Mouse (Mus musculus): ENCODE measurements around the gene Chmp5. TPM values are rescaled to one million over a fixed set of nuclear protein-coding genes. Genes with fewer than 3 reads are reported as not detected.

Gene Chmp5
- polyA plus RNA-seq, 1 experiment from 2014 or later = 103 TPM

GRCm38 (mm10) chr4:40936175-40936839 is 11.9 kb upstream of the Chmp5 start:
- no peak overlapping the region for H3K4me3 ChIP-seq (ENCODE audit: low read length)
- peaks cover 42% of the 10 kb centered on the region for H3K36me3 ChIP-seq (ENCODE audit: control insufficient read depth, insufficient read depth, low read length)
- H3K4me1 ChIP-seq (ENCODE audit: control insufficient read depth, insufficient read depth, low read length) = no peaks in the 10 kb centered on the region
- no peak overlapping the region for H3K27ac ChIP-seq (ENCODE audit: low read length)
- 0 out of 2 replicates have a peak, but pooled peaks have one; percentile 21 for ATAC-seq
- 83% methylated on average over 9 of the region's 9 CpGs for WGBS
- no peaks in the 10 kb centered on the region for H3K9me3 ChIP-seq (ENCODE audit: control insufficient read depth, low read length)
- H3K4me2 ChIP-seq (ENCODE audit: low read depth, low read length) = no peak overlapping the region
- no peak overlapping the region for H3K9ac ChIP-seq (ENCODE audit: low read depth, low read length)
- no peaks in the 10 kb centered on the region for H3K27me3 ChIP-seq (replicated peaks; ENCODE audit: control insufficient read depth, insufficient read depth, low read length)

DNA sequence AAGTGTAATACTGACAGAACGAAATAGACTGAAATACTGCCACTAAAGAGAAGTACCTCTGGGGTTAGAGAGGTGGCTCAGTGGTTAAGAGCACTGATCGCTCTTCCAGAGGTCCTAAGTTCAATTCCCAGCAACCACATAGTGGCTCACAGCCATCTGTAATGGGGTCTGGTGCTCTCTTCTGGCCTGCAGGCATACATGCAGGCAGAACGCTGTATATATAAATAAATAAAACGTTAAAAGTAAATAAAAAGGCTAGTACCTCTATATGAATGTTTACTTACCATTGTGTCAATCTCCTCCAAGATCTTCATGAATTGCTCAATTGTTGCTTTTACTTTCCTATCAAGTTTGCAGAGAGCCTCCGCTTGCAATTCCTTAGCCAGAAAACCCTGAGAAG is 9.4 kb upstream of the Chmp5 start:
- no peaks in the 10 kb centered on the region for H3K9me3 ChIP-seq (ENCODE audit: control insufficient read depth, low read length)
- peaks cover 40% of the 10 kb centered on the region for H3K36me3 ChIP-seq (ENCODE audit: control insufficient read depth, insufficient read depth, low read length)
- no peak overlapping the region for H3K27ac ChIP-seq (ENCODE audit: low read length)
- no peak overlapping the region for H3K9ac ChIP-seq (ENCODE audit: low read depth, low read length)
- H3K4me1 ChIP-seq (ENCODE audit: control insufficient read depth, insufficient read depth, low read length) = no peaks in the 10 kb centered on the region
- no peaks in the 10 kb centered on the region for H3K27me3 ChIP-seq (replicated peaks; ENCODE audit: control insufficient read depth, insufficient read depth, low read length)
- no peak overlapping the region for H3K4me3 ChIP-seq (ENCODE audit: low read length)
- WGBS = 93% methylated on average over 5 of the region's 5 CpGs
- ATAC-seq = no peak
- no peak overlapping the region for H3K4me2 ChIP-seq (ENCODE audit: low read depth, low read length)

DNA sequence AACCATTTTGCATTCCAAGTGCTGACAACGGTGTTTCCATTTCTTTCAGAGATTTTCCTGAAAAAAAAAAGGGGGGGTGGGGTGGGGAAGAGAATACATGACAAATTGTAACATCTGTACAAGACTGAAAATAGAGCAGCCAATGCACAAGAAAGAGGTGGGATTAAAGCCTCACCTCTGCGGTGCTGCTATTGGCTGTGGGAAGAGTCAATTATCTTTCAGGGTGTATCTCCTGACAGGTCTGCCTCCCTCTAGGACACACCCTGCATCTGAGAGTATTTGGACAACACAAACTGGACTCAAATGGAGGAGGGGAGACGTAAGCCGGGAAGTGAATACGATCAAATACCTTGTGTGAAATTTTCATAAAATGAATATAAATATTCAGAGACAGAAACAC is 4.6 kb upstream of the Chmp5 start:
- Histone ChIP-seq H3K4me1 (ENCODE audit: control insufficient read depth, insufficient read depth, low read length) (peaks cover 9% of the 10 kb centered on the region), H3K27ac (ENCODE audit: low read length) (no peak overlapping the region), H3K36me3 (ENCODE audit: control insufficient read depth, insufficient read depth, low read length) (peaks cover 23% of the 10 kb centered on the region), H3K27me3 (replicated peaks; ENCODE audit: control insufficient read depth, insufficient read depth, low read length) (no peaks in the 10 kb centered on the region), H3K4me2 (ENCODE audit: low read depth, low read length) (no peak overlapping the region), H3K9me3 (ENCODE audit: control insufficient read depth, low read length) (no peaks in the 10 kb centered on the region), H3K4me3 (ENCODE audit: low read length) (no peak overlapping the region), H3K9ac (ENCODE audit: low read depth, low read length) (no peak overlapping the region)
- no peak for ATAC-seq
- 97% methylated on average over 5 of the region's 5 CpGs for WGBS

DNA sequence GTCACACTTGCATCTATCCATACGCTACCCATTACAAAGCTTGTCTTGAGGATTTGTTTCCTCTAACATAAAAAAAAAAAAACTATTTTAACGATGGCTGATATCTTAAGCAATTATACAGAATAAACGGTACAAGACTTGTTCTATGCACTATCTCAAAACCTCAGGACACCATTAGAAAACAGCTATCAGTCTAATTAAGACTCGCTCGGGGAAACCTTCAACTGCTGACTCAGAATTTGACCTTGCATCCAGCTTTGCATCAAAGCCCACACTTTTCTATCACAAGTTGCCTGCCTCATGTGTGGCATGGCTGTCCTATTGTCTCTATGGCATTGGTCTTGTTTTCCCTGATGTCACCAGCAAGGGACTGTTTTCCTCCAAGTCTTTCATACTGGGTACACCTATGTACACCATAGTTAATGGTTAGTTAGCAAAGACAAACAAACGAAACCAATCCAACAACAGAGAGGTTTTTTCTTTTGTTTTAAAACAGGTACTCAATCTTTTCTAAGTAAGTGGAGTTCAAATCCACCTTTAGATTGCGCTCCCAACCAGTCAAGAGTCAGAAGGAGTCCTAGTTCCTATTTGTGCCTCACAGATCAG is 1.6 kb upstream of the Chmp5 start:
- peak overlapping the region; percentile 91 for H3K9ac ChIP-seq (ENCODE audit: low read depth, low read length)
- no peak for ATAC-seq
- WGBS = 74% methylated on average over 7 of the region's 7 CpGs

GRCm38 (mm10) chr4:40947565-40948159 is 545 bp upstream of the Chmp5 start:
- H3K4me2 ChIP-seq (ENCODE audit: low read depth, low read length) = peak overlapping the region; percentile 76
- peak overlapping the region; percentile 85 for H3K27ac ChIP-seq (ENCODE audit: low read length)
- peaks cover 16% of the 10 kb centered on the region for H3K4me1 ChIP-seq (ENCODE audit: control insufficient read depth, insufficient read depth, low read length)
- under 1% methylated on average over 38 of the region's 40 CpGs for WGBS
- no peaks in the 10 kb centered on the region for H3K27me3 ChIP-seq (replicated peaks; ENCODE audit: control insufficient read depth, insufficient read depth, low read length)
- H3K9me3 ChIP-seq (ENCODE audit: control insufficient read depth, low read length) = no peaks in the 10 kb centered on the region
- peak overlapping the region; percentile 91 for H3K9ac ChIP-seq (ENCODE audit: low read depth, low read length)
- peaks cover 3% of the 10 kb centered on the region; the same call in 1 of the 2 replicates for H3K36me3 ChIP-seq (ENCODE audit: control insufficient read depth, insufficient read depth, low read length)
- peak; percentile 81 for ATAC-seq
- peak overlapping the region; percentile 91 for H3K4me3 ChIP-seq (ENCODE audit: low read length)

More for the DNA sequence above, 1.6 kb upstream of the Chmp5 start:
- Histone ChIP-seq H3K4me1 (ENCODE audit: control insufficient read depth, insufficient read depth, low read length) (peaks cover 16% of the 10 kb centered on the region), H3K27ac (ENCODE audit: low read length) (no peak overlapping the region), H3K4me2 (ENCODE audit: low read depth, low read length) (peak overlapping the region; percentile 76), H3K36me3 (ENCODE audit: control insufficient read depth, insufficient read depth, low read length) (peaks cover 3% of the 10 kb centered on the region; the same call in 1 of the 2 replicates), H3K9me3 (ENCODE audit: control insufficient read depth, low read length) (no peaks in the 10 kb centered on the region), H3K4me3 (ENCODE audit: low read length) (peak overlapping the region; percentile 91), H3K27me3 (replicated peaks; ENCODE audit: control insufficient read depth, insufficient read depth, low read length) (no peaks in the 10 kb centered on the region)

- H3K4me1 ChIP-seq (ENCODE audit: control insufficient read depth, insufficient read depth, low read length) = peaks cover 7% of the 10 kb centered on the region
- H3K27me3 ChIP-seq (replicated peaks; ENCODE audit: control insufficient read depth, insufficient read depth, low read length) = no peaks in the 10 kb centered on the region
- H3K9me3 ChIP-seq (ENCODE audit: control insufficient read depth, low read length) = no peaks in the 10 kb centered on the region
- H3K4me3 ChIP-seq (ENCODE audit: low read length) = no peak overlapping the region
- H3K4me2 ChIP-seq (ENCODE audit: low read depth, low read length) = no peak overlapping the region
- no peak overlapping the region for H3K27ac ChIP-seq (ENCODE audit: low read length)
- WGBS = 91% methylated on average over 1 of the region's 1 CpGs
- H3K9ac ChIP-seq (ENCODE audit: low read depth, low read length) = no peak overlapping the region
- ATAC-seq = no peak
- H3K36me3 ChIP-seq (ENCODE audit: control insufficient read depth, insufficient read depth, low read length) = peaks cover 9% of the 10 kb centered on the region
These were observed 5.3 kb downstream of the Chmp5 start for GRCm38 (mm10) chr4:40953521-40953920.

DNA sequence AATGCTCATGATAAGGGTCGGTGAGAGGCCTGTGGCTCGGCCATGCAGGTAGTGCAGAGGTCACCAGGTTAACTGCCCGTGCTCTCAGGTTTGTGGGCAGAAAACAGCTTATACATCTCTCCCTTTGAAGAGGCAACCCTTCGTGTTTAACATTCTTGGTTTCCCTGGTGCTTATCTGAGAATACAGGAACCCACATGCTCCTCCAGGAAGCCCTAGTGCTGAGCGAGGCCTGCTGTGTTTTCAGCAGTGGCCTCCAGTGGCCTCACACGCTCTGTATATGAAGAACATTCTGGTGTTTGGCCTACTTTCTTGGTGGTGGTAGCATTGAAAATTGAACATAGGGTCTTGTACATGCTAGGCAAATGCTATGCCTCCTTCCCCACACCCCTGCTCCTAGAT is 7.7 kb downstream of the Chmp5 start:
- no peak overlapping the region for H3K9ac ChIP-seq (ENCODE audit: low read depth, low read length)
- H3K9me3 ChIP-seq (ENCODE audit: control insufficient read depth, low read length) = no peaks in the 10 kb centered on the region
- no peak overlapping the region for H3K4me3 ChIP-seq (ENCODE audit: low read length)
- no peaks in the 10 kb centered on the region for H3K27me3 ChIP-seq (replicated peaks; ENCODE audit: control insufficient read depth, insufficient read depth, low read length)
- ATAC-seq = no peak
- 76% methylated on average over 6 of the region's 6 CpGs for WGBS
- H3K4me1 ChIP-seq (ENCODE audit: control insufficient read depth, insufficient read depth, low read length) = no peaks in the 10 kb centered on the region
- no peak overlapping the region for H3K27ac ChIP-seq (ENCODE audit: low read length)
- peaks cover 18% of the 10 kb centered on the region for H3K36me3 ChIP-seq (ENCODE audit: control insufficient read depth, insufficient read depth, low read length)
- no peak overlapping the region for H3K4me2 ChIP-seq (ENCODE audit: low read depth, low read length)

DNA sequence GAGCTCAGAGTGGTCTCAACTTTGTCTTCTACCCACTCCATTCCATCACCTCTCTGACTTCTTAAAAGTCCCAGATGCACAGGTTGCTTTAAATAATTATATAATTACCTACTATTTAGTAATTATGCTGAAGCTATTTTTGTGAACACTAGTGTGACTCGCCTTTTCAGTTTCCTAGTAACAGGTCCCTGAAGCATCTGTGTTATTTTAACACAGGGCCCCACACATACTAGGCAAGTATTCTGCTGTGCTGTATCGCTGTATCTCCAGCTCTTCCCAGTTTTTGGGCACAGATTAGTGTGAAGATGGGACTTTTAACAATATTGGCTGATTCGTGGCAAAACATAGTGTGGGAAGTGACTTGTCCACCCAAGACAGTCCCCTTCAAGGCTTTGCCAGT is 15.3 kb downstream of the Chmp5 start:
- 88% methylated on average over 3 of the region's 3 CpGs for WGBS
- peaks cover 21% of the 10 kb centered on the region for H3K36me3 ChIP-seq (ENCODE audit: control insufficient read depth, insufficient read depth, low read length)
- H3K4me1 ChIP-seq (ENCODE audit: control insufficient read depth, insufficient read depth, low read length) = no peaks in the 10 kb centered on the region
- H3K27ac ChIP-seq (ENCODE audit: low read length) = no peak overlapping the region
- no peaks in the 10 kb centered on the region for H3K9me3 ChIP-seq (ENCODE audit: control insufficient read depth, low read length)
- no peak overlapping the region for H3K4me3 ChIP-seq (ENCODE audit: low read length)
- ATAC-seq = no peak
- H3K27me3 ChIP-seq (replicated peaks; ENCODE audit: control insufficient read depth, insufficient read depth, low read length) = no peaks in the 10 kb centered on the region
- H3K4me2 ChIP-seq (ENCODE audit: low read depth, low read length) = no peak overlapping the region
- H3K9ac ChIP-seq (ENCODE audit: low read depth, low read length) = no peak overlapping the region

GRCm38 (mm10) chr4:40969161-40969560 is 21.0 kb downstream of the Chmp5 start:
- H3K27me3 ChIP-seq (replicated peaks; ENCODE audit: control insufficient read depth, insufficient read depth, low read length) = no peaks in the 10 kb centered on the region
- peaks cover 11% of the 10 kb centered on the region; the same call in 1 of the 2 replicates for H3K4me1 ChIP-seq (ENCODE audit: control insufficient read depth, insufficient read depth, low read length)
- ATAC-seq = no peak
- H3K27ac ChIP-seq (ENCODE audit: low read length) = peak overlapping the region; percentile 97; the same call in 1 of the 2 replicates
- no peak overlapping the region for H3K4me2 ChIP-seq (ENCODE audit: low read depth, low read length)
- 55% methylated on average over 4 of the region's 4 CpGs for WGBS
- H3K36me3 ChIP-seq (ENCODE audit: control insufficient read depth, insufficient read depth, low read length) = peaks cover 5% of the 10 kb centered on the region
- no peaks in the 10 kb centered on the region for H3K9me3 ChIP-seq (ENCODE audit: control insufficient read depth, low read length)
- H3K9ac ChIP-seq (ENCODE audit: low read depth, low read length) = no peak overlapping the region
- no peak overlapping the region for H3K4me3 ChIP-seq (ENCODE audit: low read length)
